Mouse (Mus musculus): Measurements from ENCODE around the gene Tspo. TPM values are rescaled to one million over a fixed set of nuclear protein-coding genes. Genes with fewer than 3 reads are reported as not detected.

Gene Tspo
- polyA plus RNA-seq, 1 experiment from 2014 or later, result 144 TPM

GRCm38 (mm10) chr15:83583419-83584156 lies 20.2 kb downstream of the Tspo start:
- Histone ChIP-seq H3K27me3 (replicated peaks; ENCODE audit: control insufficient read depth, insufficient read depth, low read length) (no peaks in the 10 kb centered on the region), H3K4me3 (ENCODE audit: low read depth, low read length) (no peak overlapping the region), H3K9me3 (ENCODE audit: control insufficient read depth, low read length) (peaks cover 10% of the 10 kb centered on the region), H3K4me1 (replicated peaks; ENCODE audit: control insufficient read depth, insufficient read depth, low read length) (peaks cover 12% of the 10 kb centered on the region), H3K36me3 (ENCODE audit: control insufficient read depth, insufficient read depth, low read length) (peaks cover 81% of the 10 kb centered on the region), H3K27ac (ENCODE audit: low read depth, low read length) (no peak overlapping the region; the same call in 1 of the 2 replicates), H3K4me2 (peak overlapping the region; percentile 43), H3K9ac (ENCODE audit: low read depth, low read length) (no peak overlapping the region)
- WGBS, result 67% methylated on average over 8 of the region's 8 CpGs
- ATAC-seq (replicated peaks; ENCODE audit: low FRiP score), result peak; percentile 79
- no peak for DNase-seq (ENCODE audit: low spot score)

- H3K27me3 ChIP-seq (replicated peaks; ENCODE audit: control insufficient read depth, insufficient read depth, low read length), result no peaks in the 10 kb centered on the region
- DNase-seq (ENCODE audit: low spot score) (no peak), ATAC-seq (replicated peaks; ENCODE audit: low FRiP score) (no peak)
- peaks cover 10% of the 10 kb centered on the region for H3K9me3 ChIP-seq (ENCODE audit: control insufficient read depth, low read length)
- H3K4me2 ChIP-seq, result no peak overlapping the region
- no peak overlapping the region for H3K4me3 ChIP-seq (ENCODE audit: low read depth, low read length)
- peaks cover 72% of the 10 kb centered on the region for H3K36me3 ChIP-seq (ENCODE audit: control insufficient read depth, insufficient read depth, low read length)
- no peak overlapping the region for H3K27ac ChIP-seq (ENCODE audit: low read depth, low read length)
- 89% methylated on average over 6 of the region's 6 CpGs for WGBS
- peaks cover 12% of the 10 kb centered on the region for H3K4me1 ChIP-seq (replicated peaks; ENCODE audit: control insufficient read depth, insufficient read depth, low read length)
- no peak overlapping the region for H3K9ac ChIP-seq (ENCODE audit: low read depth, low read length)
Observed at GRCm38 (mm10) chr15:83584741-83585220, 21.4 kb downstream of the Tspo start.

GRCm38 (mm10) chr15:83590841-83591240 lies 27.4 kb downstream of the Tspo start:
- Histone ChIP-seq H3K9me3 (ENCODE audit: control insufficient read depth, low read length) (peaks cover 8% of the 10 kb centered on the region), H3K9ac (ENCODE audit: low read depth, low read length) (peak overlapping the region; percentile 92), H3K4me3 (ENCODE audit: low read depth, low read length) (no peak overlapping the region), H3K36me3 (ENCODE audit: control insufficient read depth, insufficient read depth, low read length) (peaks cover 35% of the 10 kb centered on the region), H3K27ac (ENCODE audit: low read depth, low read length) (peak overlapping the region; percentile 93), H3K27me3 (replicated peaks; ENCODE audit: control insufficient read depth, insufficient read depth, low read length) (no peaks in the 10 kb centered on the region), H3K4me2 (peak overlapping the region; percentile 93), H3K4me1 (replicated peaks; ENCODE audit: control insufficient read depth, insufficient read depth, low read length) (peaks cover 40% of the 10 kb centered on the region)
- DNase-seq (ENCODE audit: low spot score) (no peak), ATAC-seq (replicated peaks; ENCODE audit: low FRiP score) (no peak)
- WGBS, result 84% methylated on average over 4 of the region's 4 CpGs

- H3K27ac ChIP-seq (ENCODE audit: low read depth, low read length), result peak overlapping the region; percentile 93
- WGBS, result 60% methylated on average over 6 of the region's 6 CpGs
- DNase-seq (ENCODE audit: low spot score) (no peak), ATAC-seq (replicated peaks; ENCODE audit: low FRiP score) (no peak)
- peaks cover 26% of the 10 kb centered on the region for H3K36me3 ChIP-seq (ENCODE audit: control insufficient read depth, insufficient read depth, low read length)
- H3K4me2 ChIP-seq, result peak overlapping the region; percentile 93
- no peaks in the 10 kb centered on the region for H3K27me3 ChIP-seq (replicated peaks; ENCODE audit: control insufficient read depth, insufficient read depth, low read length)
- H3K9ac ChIP-seq (ENCODE audit: low read depth, low read length), result peak overlapping the region; percentile 92
- H3K4me3 ChIP-seq (ENCODE audit: low read depth, low read length), result peak overlapping the region; percentile 90
- H3K9me3 ChIP-seq (ENCODE audit: control insufficient read depth, low read length), result no peaks in the 10 kb centered on the region
- peaks cover 40% of the 10 kb centered on the region for H3K4me1 ChIP-seq (replicated peaks; ENCODE audit: control insufficient read depth, insufficient read depth, low read length)
Observed at GRCm38 (mm10) chr15:83591758-83592157, 28.4 kb downstream of the Tspo start.

- H3K9me3 ChIP-seq (ENCODE audit: control insufficient read depth, low read length), result no peaks in the 10 kb centered on the region
- H3K27me3 ChIP-seq (replicated peaks; ENCODE audit: control insufficient read depth, insufficient read depth, low read length), result no peaks in the 10 kb centered on the region
- peak overlapping the region; percentile 90 for H3K4me3 ChIP-seq (ENCODE audit: low read depth, low read length)
- peak overlapping the region; percentile 92 for H3K9ac ChIP-seq (ENCODE audit: low read depth, low read length)
- ATAC-seq (replicated peaks; ENCODE audit: low FRiP score) (peak; percentile 78), DNase-seq (ENCODE audit: low spot score) (no peak)
- H3K4me1 ChIP-seq (replicated peaks; ENCODE audit: control insufficient read depth, insufficient read depth, low read length), result peaks cover 40% of the 10 kb centered on the region
- peak overlapping the region; percentile 93 for H3K4me2 ChIP-seq
- H3K36me3 ChIP-seq (ENCODE audit: control insufficient read depth, insufficient read depth, low read length), result peaks cover 18% of the 10 kb centered on the region
- peak overlapping the region; percentile 93 for H3K27ac ChIP-seq (ENCODE audit: low read depth, low read length)
- WGBS, result 31% methylated on average over 8 of the region's 8 CpGs
Observed at GRCm38 (mm10) chr15:83592260-83593188, 29.1 kb downstream of the Tspo start.

GRCm38 (mm10) chr15:83593189-83593585 lies 29.8 kb downstream of the Tspo start:
- peak overlapping the region; percentile 90 for H3K4me3 ChIP-seq (ENCODE audit: low read depth, low read length)
- DNase-seq (ENCODE audit: low spot score), result no peak
- H3K36me3 ChIP-seq (ENCODE audit: control insufficient read depth, insufficient read depth, low read length), result peaks cover 15% of the 10 kb centered on the region
- peak overlapping the region; percentile 93 for H3K4me2 ChIP-seq
- peaks cover 40% of the 10 kb centered on the region for H3K4me1 ChIP-seq (replicated peaks; ENCODE audit: control insufficient read depth, insufficient read depth, low read length)
- peak overlapping the region; percentile 92 for H3K9ac ChIP-seq (ENCODE audit: low read depth, low read length)
- H3K27ac ChIP-seq (ENCODE audit: low read depth, low read length), result peak overlapping the region; percentile 93
- no peaks in the 10 kb centered on the region for H3K27me3 ChIP-seq (replicated peaks; ENCODE audit: control insufficient read depth, insufficient read depth, low read length)
- H3K9me3 ChIP-seq (ENCODE audit: control insufficient read depth, low read length), result no peaks in the 10 kb centered on the region
- no peak; the same call in 1 of the 2 replicates for ATAC-seq (replicated peaks; ENCODE audit: low FRiP score)

- WGBS, result 9% methylated on average over 19 of the region's 19 CpGs
- DNase-seq (ENCODE audit: low spot score) (peak; percentile 70), ATAC-seq (replicated peaks; ENCODE audit: low FRiP score) (peak; percentile 79)
- Histone ChIP-seq H3K9me3 (ENCODE audit: control insufficient read depth, low read length) (no peaks in the 10 kb centered on the region), H3K36me3 (ENCODE audit: control insufficient read depth, insufficient read depth, low read length) (peaks cover 9% of the 10 kb centered on the region; the same call in 1 of the 2 replicates), H3K4me2 (peak overlapping the region; percentile 93), H3K27me3 (replicated peaks; ENCODE audit: control insufficient read depth, insufficient read depth, low read length) (no peaks in the 10 kb centered on the region), H3K4me3 (ENCODE audit: low read depth, low read length) (peak overlapping the region; percentile 90), H3K27ac (ENCODE audit: low read depth, low read length) (peak overlapping the region; percentile 93), H3K9ac (ENCODE audit: low read depth, low read length) (peak overlapping the region; percentile 92), H3K4me1 (replicated peaks; ENCODE audit: control insufficient read depth, insufficient read depth, low read length) (peaks cover 40% of the 10 kb centered on the region)
Observed at GRCm38 (mm10) chr15:83593702-83594512, 30.5 kb downstream of the Tspo start.

All from liver, embryonic 11.5 days (tissue).